Mouse (Mus musculus) liver, embryonic 16.5 days (tissue): ENCODE measurements at regions not wholly inside any gene's neighbourhood (a gene's known extent, or its start where the extent isn't known, plus 50 kb on each side); places are given as distances from the start of the nearest gene placed in this dataset.
A peak's percentile ranks its signal among the peaks of the same experiment; 100 is the strongest.

ENCODE experiments used
- ATAC-seq: fragments of 200-750 bp; cut with Nextera tagmentation; 2 replicates; pipeline ENCODE4 v1.8.0; 2017; ENCODE audit warnings: low read depth, mild to moderate bottlenecking, moderate number of reproducible peaks, moderate library complexity
- H3K27ac ChIP-seq: fragments of 300-500 bp; sonication (generic); 2 replicates; pipeline ENCODE4 v1.5.1; 2014; ENCODE audit warnings: mild to moderate bottlenecking, low read length
- H3K27me3 ChIP-seq: fragments of 300-500 bp; sonication (generic); 2 replicates; pipeline ENCODE4 v1.6.1; 2014; ENCODE audit warnings: low read depth, low read length, mixed read lengths; ENCODE audit not compliant: control insufficient read depth, insufficient read depth
- H3K36me3 ChIP-seq: fragments of 300-500 bp; sonication (generic); 2 replicates; pipeline ENCODE4 v1.6.1; 2014; ENCODE audit warnings: mild to moderate bottlenecking; ENCODE audit not compliant: control insufficient read depth, insufficient read depth
- H3K4me1 ChIP-seq: fragments of 300-500 bp; sonication (generic); 2 replicates; pipeline ENCODE4 v1.6.1; 2014; ENCODE audit warnings: low read depth, low read length, mixed read lengths; ENCODE audit not compliant: control insufficient read depth
- H3K4me2 ChIP-seq: fragments of 300-500 bp; sonication (generic); 2 replicates; pipeline ENCODE4 v1.6.1; 2014; ENCODE audit warnings: low read depth, low read length, mixed read lengths
- H3K4me3 ChIP-seq: fragments of 300-500 bp; sonication (generic); 2 replicates; pipeline ENCODE4 v1.5.1; 2014; ENCODE audit warnings: low read depth, mild to moderate bottlenecking, low read length
- H3K9ac ChIP-seq: fragments of 300-500 bp; sonication (generic); 2 replicates; pipeline ENCODE4 v1.6.1; 2014; ENCODE audit warnings: low read depth, low read length
- H3K9me3 ChIP-seq: fragments of 300-500 bp; sonication (generic); replicated peaks from 2 replicates; pipeline ENCODE4 v1.6.1; 2016; ENCODE audit warnings: low read length; ENCODE audit not compliant: control insufficient read depth
- WGBS: fragments of 180-500 bp; shearing (Covaris S2); extraction: QIAGEN DNeasy Blood & Tissue Kit; methylation state at CpG from one replicate; pipeline ENCODE4 v1.1.7; 2014; ENCODE audit not compliant: insufficient replicate concordance; 5-methylcytosine and 5-hydroxymethylcytosine counted together

- no peak for ATAC-seq
- Histone ChIP-seq H3K27ac (no peak overlapping the region), H3K4me2 (no peak overlapping the region), H3K36me3 (no peaks in the 10 kb centered on the region), H3K4me3 (no peak overlapping the region), H3K9me3 (no peaks in the 10 kb centered on the region), H3K27me3 (no peaks in the 10 kb centered on the region), H3K4me1 (no peaks in the 10 kb centered on the region), H3K9ac (no peak overlapping the region)
- WGBS: 52% methylated on average over 6 of the region's 6 CpGs
Measured at GRCm38 (mm10) chr19:36178828-36179251, 58.9 kb upstream of the Ankrd1 start.

GRCm38 (mm10) chr19:36180329-36180728 is 60.4 kb upstream of the Ankrd1 start:
- Histone ChIP-seq H3K4me1 (no peaks in the 10 kb centered on the region), H3K9ac (no peak overlapping the region), H3K27ac (no peak overlapping the region), H3K9me3 (no peaks in the 10 kb centered on the region), H3K27me3 (no peaks in the 10 kb centered on the region), H3K4me2 (no peak overlapping the region), H3K36me3 (no peaks in the 10 kb centered on the region), H3K4me3 (no peak overlapping the region)
- 62% methylated on average over 7 of the region's 7 CpGs for WGBS
- no peak for ATAC-seq

- H3K4me3 ChIP-seq: no peak overlapping the region
- no peak overlapping the region for H3K4me2 ChIP-seq
- H3K27me3 ChIP-seq: no peaks in the 10 kb centered on the region
- 47% methylated on average over 2 of the region's 2 CpGs for WGBS
- no peaks in the 10 kb centered on the region for H3K36me3 ChIP-seq
- no peaks in the 10 kb centered on the region for H3K9me3 ChIP-seq
- no peak overlapping the region for H3K9ac ChIP-seq
- ATAC-seq: no peak
- no peaks in the 10 kb centered on the region for H3K4me1 ChIP-seq
- H3K27ac ChIP-seq: no peak overlapping the region
Measured at GRCm38 (mm10) chr19:36181535-36181934, 61.6 kb upstream of the Ankrd1 start.

GRCm38 (mm10) chr19:36183127-36183526 is 63.2 kb upstream of the Ankrd1 start:
- Histone ChIP-seq H3K4me2 (no peak overlapping the region), H3K9ac (no peak overlapping the region), H3K27ac (no peak overlapping the region), H3K36me3 (no peaks in the 10 kb centered on the region), H3K27me3 (no peaks in the 10 kb centered on the region), H3K9me3 (no peaks in the 10 kb centered on the region), H3K4me3 (no peak overlapping the region), H3K4me1 (no peaks in the 10 kb centered on the region)
- peak; percentile 45; the same call in 1 of the 2 replicates for ATAC-seq
- 7% methylated on average over 2 of the region's 2 CpGs for WGBS

- no peak overlapping the region for H3K9ac ChIP-seq
- no peaks in the 10 kb centered on the region for H3K4me1 ChIP-seq
- no peak overlapping the region for H3K4me2 ChIP-seq
- no peaks in the 10 kb centered on the region; the same call in 1 of the 2 replicates for H3K27me3 ChIP-seq
- no peak overlapping the region for H3K4me3 ChIP-seq
- WGBS: 47% methylated on average over 5 of the region's 5 CpGs
- no peak for ATAC-seq
- H3K36me3 ChIP-seq: no peaks in the 10 kb centered on the region
- no peak overlapping the region for H3K27ac ChIP-seq
- H3K9me3 ChIP-seq: no peaks in the 10 kb centered on the region
Measured at GRCm38 (mm10) chr19:36189662-36190061, 69.8 kb upstream of the Ankrd1 start.

GRCm38 (mm10) chr19:36191641-36192040 is 71.7 kb upstream of the Ankrd1 start:
- Histone ChIP-seq H3K27ac (no peak overlapping the region), H3K9me3 (no peaks in the 10 kb centered on the region), H3K4me3 (no peak overlapping the region), H3K36me3 (no peaks in the 10 kb centered on the region), H3K4me2 (no peak overlapping the region), H3K9ac (no peak overlapping the region), H3K27me3 (no peaks in the 10 kb centered on the region; the same call in 1 of the 2 replicates), H3K4me1 (no peaks in the 10 kb centered on the region)
- 77% methylated on average over 7 of the region's 7 CpGs for WGBS
- ATAC-seq: no peak

- Histone ChIP-seq H3K4me3 (no peak overlapping the region), H3K4me2 (no peak overlapping the region), H3K36me3 (no peaks in the 10 kb centered on the region), H3K4me1 (no peaks in the 10 kb centered on the region), H3K9ac (no peak overlapping the region), H3K9me3 (no peaks in the 10 kb centered on the region), H3K27me3 (no peaks in the 10 kb centered on the region), H3K27ac (no peak overlapping the region)
- ATAC-seq: no peak
- 63% methylated on average over 2 of the region's 2 CpGs for WGBS
Measured at GRCm38 (mm10) chr19:36204269-36204668, 84.4 kb upstream of the Ankrd1 start.

- H3K27me3 ChIP-seq: no peaks in the 10 kb centered on the region
- H3K27ac ChIP-seq: no peak overlapping the region
- no peaks in the 10 kb centered on the region for H3K4me1 ChIP-seq
- H3K36me3 ChIP-seq: no peaks in the 10 kb centered on the region
- no peak overlapping the region for H3K9ac ChIP-seq
- WGBS: 64% methylated on average over 8 of the region's 8 CpGs
- no peak for ATAC-seq
- no peaks in the 10 kb centered on the region for H3K9me3 ChIP-seq
- no peak overlapping the region for H3K4me3 ChIP-seq
- H3K4me2 ChIP-seq: no peak overlapping the region
Measured at GRCm38 (mm10) chr19:36204965-36205718, 85.2 kb upstream of the Ankrd1 start.

GRCm38 (mm10) chr19:36207735-36208288 is 87.9 kb upstream of the Ankrd1 start:
- no peak for ATAC-seq
- H3K27me3 ChIP-seq: no peaks in the 10 kb centered on the region
- H3K9me3 ChIP-seq: no peaks in the 10 kb centered on the region
- no peaks in the 10 kb centered on the region for H3K4me1 ChIP-seq
- H3K27ac ChIP-seq: no peak overlapping the region
- H3K9ac ChIP-seq: no peak overlapping the region
- H3K4me3 ChIP-seq: no peak overlapping the region
- WGBS: 42% methylated on average over 7 of the region's 7 CpGs
- no peak overlapping the region for H3K4me2 ChIP-seq
- no peaks in the 10 kb centered on the region for H3K36me3 ChIP-seq
